In the genomic region with DNA sequence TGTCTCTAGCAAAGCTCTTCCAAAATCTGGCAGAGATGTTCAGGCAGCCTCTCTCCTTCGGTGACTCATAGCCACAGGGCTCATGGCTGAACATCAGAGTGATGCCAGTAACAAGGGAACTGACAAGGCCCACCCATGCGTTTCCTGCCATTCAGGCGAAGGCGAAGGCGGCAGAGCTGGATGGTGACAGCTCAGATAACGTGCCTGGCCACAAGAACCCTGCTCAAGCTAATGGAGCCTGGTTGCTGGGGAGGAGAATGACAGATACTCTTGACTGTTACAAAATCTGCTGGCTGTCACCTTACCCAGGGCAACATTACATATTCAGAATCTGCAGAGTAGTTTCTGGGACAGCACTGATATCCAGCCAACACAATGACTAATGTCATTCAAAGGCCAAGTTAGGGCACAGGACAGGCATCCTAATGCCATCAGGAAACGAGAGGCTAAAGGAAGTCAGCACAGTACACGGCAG, we compare ENCODE assay signal across 9 mouse cellular contexts. TPM values are rescaled to one million over a fixed set of nuclear protein-coding genes. Genes with fewer than 3 reads are reported as not detected.
DNase-seq lines count a peak whose midpoint lies in the region.
"Had no signal": no experiment of that assay in that cellular context is flagged by ENCODE, and none has a peak within 500 bp of the region (broad histone marks: within the 10 kb centered on the region; RNA-seq: fewer than 3 reads in every experiment).

No protein-coding gene starts in this region.

- H3K9me3 ChIP-seq in heart, embryonic 10.5 days: no peaks in the 10 kb centered on the region
- H3K9me3 ChIP-seq: neural tube, embryonic 12.5 days had no signal

- 11% methylated on average over 8 of the region's 8 CpGs for WGBS in heart, embryonic 10.5 days

- peaks cover 20% of the 10 kb centered on the region for H3K4me1 ChIP-seq in brown adipose tissue, adult 24 weeks (ENCODE audit: control insufficient read depth, insufficient read depth, insufficient read length, low read length)
- H3K4me1 ChIP-seq in heart, embryonic 10.5 days: peaks cover 15% of the 10 kb centered on the region
- H3K4me1 ChIP-seq: neural tube, embryonic 12.5 days had no signal

- no peaks in the 10 kb centered on the region for H3K36me3 ChIP-seq in heart, embryonic 10.5 days
- H3K36me3 ChIP-seq: neural tube, embryonic 12.5 days had no signal

- DNase-seq in layer of hippocampus, adult 18-20 months (ENCODE audit: low spot score in 2 of 2): peak; percentile 74 to 81
- DNase-seq in layer of hippocampus, adult 9-10 months (ENCODE audit: low spot score): no peak
- peak; percentile 91 for DNase-seq in heart, embryonic 10.5 days (ENCODE audit: low spot score)
- peak; percentile 17 to 40 for DNase-seq in layer of hippocampus, postnatal 14 days (ENCODE audit: low spot score in 2 of 2)
- DNase-seq in lung, postnatal 4 days: peak; percentile 55 to 69
- no peak for DNase-seq in embryo, embryonic 10.5 days (ENCODE audit: low spot score)
- no peak for DNase-seq in spleen, postnatal 10 days (ENCODE audit: low spot score in 2 of 2)

- peak overlapping the region; percentile 32 for H3K27ac ChIP-seq in brown adipose tissue, adult 24 weeks (replicated peaks; ENCODE audit: low read depth, low read length)
- H3K27ac ChIP-seq in heart, embryonic 10.5 days: peak overlapping the region; percentile 71
- H3K27ac ChIP-seq: neural tube, embryonic 12.5 days had no signal

- H3K4me3 ChIP-seq in brown adipose tissue, adult 24 weeks (ENCODE audit: insufficient read depth, low read depth, low read length): no peak overlapping the region
- H3K4me3 ChIP-seq in heart, embryonic 10.5 days: no peak overlapping the region
- H3K4me3 ChIP-seq: neural tube, embryonic 12.5 days had no signal

- H3K27me3 ChIP-seq in heart, embryonic 10.5 days (ENCODE audit: insufficient read depth, poor library complexity, severe bottlenecking): no peaks in the 10 kb centered on the region
- H3K27me3 ChIP-seq: neural tube, embryonic 12.5 days had no signal

RNA-seq across cellular contexts. Expression of gene Oxnad1, which starts 11.9 kb away (rescaled TPM):
- total RNA-seq in layer of hippocampus, adult 18-20 months (2021): 10 to 100 TPM; 15.1 to 15.5 TPM
- polyA plus RNA-seq in brown adipose tissue, adult 24 weeks (2012; ENCODE audit: insufficient read depth, insufficient read length, missing spikeins): 88.6 and 102 TPM in 2 replicates
- polyA plus RNA-seq in heart, embryonic 10.5 days (2016; fragmentation: Nextera tagmentation; extraction: Ambion mirVana): 26.5 and 36.6 TPM in 2 replicates
- 10 to 100 TPM; 16.5 to 16.7 TPM for total RNA-seq in layer of hippocampus, postnatal 14 days (2021)

RNA-seq across cellular contexts. Expression of gene Dph3, which starts 12.3 kb away (rescaled TPM):
- total RNA-seq in layer of hippocampus, adult 18-20 months (2021): 10 to 100 TPM; 35.2 to 36.2 TPM
- 87.7 and 128 TPM in 2 replicates for polyA plus RNA-seq in brown adipose tissue, adult 24 weeks (2012; ENCODE audit: insufficient read depth, insufficient read length, missing spikeins)
- polyA plus RNA-seq in heart, embryonic 10.5 days (2016; fragmentation: Nextera tagmentation; extraction: Ambion mirVana): 90.6 and 102 TPM in 2 replicates
- total RNA-seq in layer of hippocampus, postnatal 14 days (2021): 10 to 100 TPM; 32.9 to 40.7 TPM

RNA-seq across cellular contexts. Expression of gene Galnt15, which starts 44.5 kb away (rescaled TPM):
- total RNA-seq in layer of hippocampus, adult 18-20 months (2021): 1 to 10 TPM; 2.0 to 2.4 TPM
- 4.0 and 6.2 TPM in 2 replicates for polyA plus RNA-seq in brown adipose tissue, adult 24 weeks (2012; ENCODE audit: insufficient read depth, insufficient read length, missing spikeins)
- 0.18 and 0.38 TPM in 2 replicates for polyA plus RNA-seq in heart, embryonic 10.5 days (2016; fragmentation: Nextera tagmentation; extraction: Ambion mirVana)
- total RNA-seq in layer of hippocampus, postnatal 14 days (2021): 1 to 10 TPM; 2.6 to 2.7 TPM

Comparison
In these comparisons a context has a peak if more than half of its experiments do, and no peak if none do; other contexts are left out.
1. DNase-seq: peak in layer of hippocampus, adult 18-20 months (2 of 2), heart, embryonic 10.5 days (single experiment), layer of hippocampus, postnatal 14 days (2 of 2) and lung, postnatal 4 days (2 of 2); none in layer of hippocampus, adult 9-10 months (single experiment), embryo, embryonic 10.5 days (single experiment) and spleen, postnatal 10 days (0 of 2).